Mouse (Mus musculus): ENCODE measurements around the gene Pde6d. TPM values are rescaled to one million over a fixed set of nuclear protein-coding genes. Genes with fewer than 3 reads are reported as not detected.
A peak's percentile ranks its signal among the peaks of the same experiment; 100 is the strongest.
"Not testable (repeated sequence)": the region's sequence is repeated elsewhere in the genome, so short reads cannot be mapped to it uniquely, and the experiment has no call there.

Pde6d gene
- total RNA-seq, 4 experiments from 2014 or later, result 48.3 to 59.9 (median 53.5) TPM

DNA sequence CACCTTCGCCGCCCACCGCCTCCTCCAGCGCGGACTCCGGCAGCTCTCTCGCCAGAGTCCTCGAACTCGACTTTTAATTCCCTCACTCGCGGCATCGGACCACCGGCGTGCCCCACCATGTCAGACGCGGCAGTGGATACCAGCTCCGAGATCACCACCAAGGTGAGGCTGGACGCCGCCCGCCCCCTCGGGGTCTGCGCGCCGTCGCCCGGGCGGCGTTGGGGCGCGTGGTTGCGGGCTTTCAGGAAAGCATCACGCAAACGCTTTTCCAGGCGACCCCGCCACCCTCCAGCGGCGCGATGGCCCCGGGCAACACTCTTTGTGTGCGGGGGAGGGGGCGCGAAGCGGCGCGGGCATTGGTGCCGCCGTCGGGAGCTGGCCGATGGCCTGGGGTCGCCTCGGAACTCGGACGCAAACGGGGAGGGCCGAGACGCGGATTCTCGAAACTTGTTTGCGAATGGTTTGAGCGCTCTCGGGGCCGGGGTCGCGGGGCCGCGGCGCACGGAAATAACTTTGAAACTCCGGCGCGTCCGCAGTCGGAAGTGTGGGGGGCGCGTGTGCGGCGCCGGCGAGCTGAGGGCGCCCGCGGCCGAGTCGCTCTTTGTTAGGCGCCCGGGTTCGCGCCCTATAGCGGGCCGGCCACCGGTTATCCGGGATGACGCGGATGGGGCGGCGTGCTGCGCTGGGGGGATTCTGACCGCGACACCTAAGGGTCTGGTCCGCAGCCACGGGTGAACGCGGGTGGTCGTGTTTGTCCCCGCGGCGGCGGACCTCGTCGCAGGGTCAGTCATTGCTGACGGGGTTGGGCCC is 55.4 kb downstream of the Pde6d start:
- no peak for DNase-seq (ENCODE audit: low spot score in 2 of 2)

DNA sequence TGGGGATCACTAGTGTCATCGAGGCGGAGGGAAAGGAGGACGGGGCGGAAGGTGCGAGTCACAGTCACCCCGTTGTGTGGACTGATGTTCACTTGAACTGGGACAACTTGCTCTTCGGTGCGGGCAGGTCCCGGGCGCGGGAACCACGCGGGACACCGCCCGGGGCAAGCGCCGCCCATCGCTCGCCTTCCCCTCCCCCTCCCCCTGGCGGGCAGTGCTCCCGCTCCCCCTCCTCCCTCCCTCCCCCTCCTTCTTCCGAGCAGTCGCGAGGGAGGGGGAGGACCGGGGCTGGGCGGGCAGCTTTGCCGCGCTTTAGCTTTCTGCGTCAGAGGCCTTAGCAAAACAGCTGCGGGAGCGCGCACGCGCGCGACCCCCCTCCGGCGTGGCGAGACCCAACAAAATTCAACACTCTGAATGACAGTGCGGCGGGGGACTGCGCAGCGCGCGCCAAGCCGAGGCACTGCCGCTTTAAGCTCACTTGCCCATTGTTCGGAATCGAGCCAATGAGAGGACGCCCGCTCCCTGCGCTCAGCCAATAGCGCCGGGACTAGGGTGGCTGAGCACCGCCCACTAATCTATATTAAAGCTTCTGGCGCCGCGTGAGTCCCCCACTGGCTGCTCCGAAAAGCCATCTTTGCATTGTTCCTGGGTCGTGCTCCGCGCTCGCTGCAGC is 56.2 kb downstream of the Pde6d start, which contains the start of gene Ptma:
Ptma (plus strand) TSS at position 611 of the 673 bp plus-strand sequence.
- DNase-seq (ENCODE audit: low spot score in 2 of 2), result peak; percentile 98 to 100

DNA sequence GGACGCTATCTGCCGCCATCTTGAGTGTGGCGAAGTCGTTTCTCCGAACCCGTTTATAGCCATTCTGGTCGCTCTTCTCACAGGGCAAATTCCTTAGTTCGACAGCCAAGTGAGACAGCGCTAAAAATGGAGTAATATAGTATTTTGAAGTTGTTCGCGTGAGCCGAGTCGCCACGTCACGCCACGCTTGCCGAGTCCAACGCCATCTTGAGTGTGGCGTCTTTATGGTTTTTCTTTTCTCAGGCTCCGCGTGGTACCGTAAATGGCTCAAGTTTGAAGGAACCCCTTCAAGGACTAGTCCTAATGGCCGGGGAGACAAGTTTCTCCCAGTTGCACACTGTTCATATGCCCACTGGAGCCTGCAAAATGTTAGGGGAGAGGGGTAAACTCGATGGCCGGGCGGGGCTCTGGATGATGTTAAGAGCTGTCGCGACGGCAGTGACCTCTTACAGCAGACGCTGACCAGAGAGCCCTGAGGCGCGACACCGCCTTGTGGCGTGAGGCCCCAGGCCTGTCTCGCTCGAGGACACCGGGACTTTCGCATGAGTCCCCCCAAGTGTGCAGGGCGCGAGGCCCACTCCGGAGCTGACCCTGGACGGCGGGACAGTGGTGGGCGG is 56.8 kb downstream of the Pde6d start:
- peak; percentile 81 to 84 for DNase-seq (ENCODE audit: low spot score in 2 of 2)

DNA sequence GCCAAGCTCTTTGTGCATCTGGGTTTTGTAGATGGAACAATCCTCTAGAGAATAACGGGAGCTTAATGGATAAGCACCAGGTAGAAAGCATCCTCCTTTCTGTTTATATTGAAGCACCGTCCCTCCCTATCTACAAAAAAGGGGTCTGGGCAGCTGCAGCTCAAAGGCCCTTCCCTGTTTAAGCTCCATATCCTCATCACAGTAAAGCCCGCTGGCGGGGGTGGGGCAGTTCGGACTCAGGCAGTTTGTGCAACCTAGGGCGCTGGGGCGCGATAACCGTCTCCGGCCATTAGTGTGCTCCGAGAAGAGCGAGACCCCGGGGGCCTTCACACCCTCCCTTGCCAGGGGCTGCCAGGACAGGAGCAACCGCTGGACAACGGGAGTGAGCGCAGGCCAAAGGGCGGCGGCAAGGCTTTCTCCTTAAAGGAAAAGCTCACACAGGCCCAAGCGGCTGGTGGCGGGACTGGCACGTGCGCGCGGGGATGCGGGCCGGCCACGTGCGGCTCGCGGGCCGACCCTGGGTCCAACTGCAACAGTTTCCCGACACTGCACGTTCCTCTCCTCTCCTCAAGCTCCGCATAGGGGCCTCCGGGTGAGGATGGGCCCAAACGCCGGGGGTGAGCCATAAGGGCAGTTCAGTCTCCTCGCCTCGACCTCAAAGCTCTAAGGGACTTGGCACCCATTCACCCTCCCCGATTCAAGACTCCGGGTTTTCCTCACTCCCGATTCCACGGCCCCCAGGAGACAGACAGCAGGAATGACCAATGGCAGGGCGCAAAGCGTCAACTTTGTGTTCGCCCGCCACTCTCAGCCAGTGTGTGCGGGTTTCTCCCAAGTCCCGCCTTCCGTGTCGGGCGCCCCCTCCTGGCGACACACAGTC is 57.6 kb downstream of the Pde6d start:
- peak; percentile 99 to 100 for DNase-seq (ENCODE audit: low spot score in 2 of 2)

DNA sequence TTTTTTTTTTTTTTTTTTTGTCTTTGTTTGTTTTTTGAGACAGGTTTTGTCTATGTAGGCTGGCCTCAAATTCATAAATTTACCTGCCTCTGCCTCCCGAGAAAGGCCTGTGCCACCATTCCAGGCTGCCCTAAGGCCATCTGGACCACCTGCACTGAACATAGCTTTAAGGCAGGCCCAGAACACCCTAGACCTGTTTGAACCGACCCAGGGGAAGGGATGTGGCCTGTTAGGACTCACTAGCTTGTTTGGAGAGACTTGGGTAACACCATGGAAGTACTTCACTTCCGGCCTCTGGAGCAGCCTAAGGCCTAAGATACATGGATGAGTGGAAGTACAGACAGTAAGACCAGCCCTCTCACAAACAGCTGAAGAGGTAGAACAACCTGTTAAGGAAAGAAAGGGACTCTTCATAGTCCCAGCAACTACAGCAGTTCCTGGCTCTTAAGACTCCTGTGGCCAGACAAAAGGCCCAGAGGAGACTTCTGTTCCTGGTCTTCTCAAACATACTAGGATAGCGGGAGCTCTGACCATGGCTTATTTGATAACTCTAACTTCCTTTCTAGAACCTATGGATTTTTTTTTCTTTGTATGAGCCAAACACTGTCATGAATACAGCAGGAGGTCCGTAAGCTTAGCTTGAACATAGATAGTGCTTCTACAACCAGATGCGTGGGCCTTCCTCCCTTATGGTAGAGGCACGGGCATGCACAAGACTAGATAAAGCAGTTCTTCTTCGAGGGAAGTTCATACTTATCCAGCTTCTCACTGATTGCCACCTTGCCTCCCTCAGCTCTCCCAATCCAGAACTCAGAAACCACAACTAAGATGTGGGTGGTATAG is 58.4 kb downstream of the Pde6d start:
- no peak for DNase-seq (ENCODE audit: low spot score in 2 of 2)

DNA sequence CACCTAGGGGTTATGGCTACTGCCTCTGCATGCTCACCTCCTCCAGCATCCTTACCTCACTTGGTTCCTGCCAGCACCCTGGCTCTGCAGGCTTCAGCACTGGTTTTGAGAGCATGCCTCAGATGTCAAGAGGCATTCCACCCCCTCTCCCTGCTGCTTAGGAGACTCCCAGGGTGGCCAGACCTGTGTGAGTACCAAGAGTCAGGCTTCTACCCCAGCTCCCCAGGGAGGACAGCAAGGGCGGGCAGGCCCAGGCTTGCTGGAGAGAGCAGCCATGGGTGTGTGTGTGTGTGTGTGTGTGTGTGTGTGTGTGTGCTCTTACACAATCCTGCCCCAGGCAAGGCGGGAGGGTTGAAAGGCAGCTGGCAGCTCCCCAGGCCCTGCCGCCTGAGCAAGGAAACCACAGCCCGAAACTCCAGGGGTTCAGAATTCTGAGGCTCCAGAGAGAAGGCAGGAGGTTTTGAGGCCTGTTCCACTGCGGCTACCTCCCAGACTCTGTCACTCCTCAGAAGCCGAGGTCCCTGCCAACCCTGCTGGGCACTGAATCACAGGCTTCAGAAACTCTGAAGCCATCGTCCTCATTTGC is 60.0 kb downstream of the Pde6d start:
- no peak for DNase-seq (ENCODE audit: low spot score in 2 of 2)

DNA sequence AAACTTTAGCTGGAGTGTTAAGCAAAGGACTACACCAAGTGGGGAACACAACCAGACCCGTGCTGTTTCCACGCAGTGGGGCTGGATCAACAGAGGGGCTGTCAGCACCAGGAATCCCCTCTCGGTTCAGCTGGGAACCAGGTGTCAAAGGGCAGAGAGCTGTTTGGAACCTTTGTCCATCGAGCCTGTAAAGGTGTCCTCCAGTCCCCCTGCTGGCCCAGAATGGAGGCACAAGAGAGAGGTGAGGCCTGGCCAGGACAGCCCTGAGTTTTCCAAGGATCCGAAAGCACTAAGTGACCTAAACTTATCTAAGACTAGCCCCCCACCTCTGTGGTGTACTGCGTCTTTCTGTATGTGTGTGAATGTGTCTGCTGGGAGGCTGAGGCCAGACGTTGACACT is 62.1 kb downstream of the Pde6d start:
- DNase-seq (ENCODE audit: low spot score in 2 of 2), result no peak

DNA sequence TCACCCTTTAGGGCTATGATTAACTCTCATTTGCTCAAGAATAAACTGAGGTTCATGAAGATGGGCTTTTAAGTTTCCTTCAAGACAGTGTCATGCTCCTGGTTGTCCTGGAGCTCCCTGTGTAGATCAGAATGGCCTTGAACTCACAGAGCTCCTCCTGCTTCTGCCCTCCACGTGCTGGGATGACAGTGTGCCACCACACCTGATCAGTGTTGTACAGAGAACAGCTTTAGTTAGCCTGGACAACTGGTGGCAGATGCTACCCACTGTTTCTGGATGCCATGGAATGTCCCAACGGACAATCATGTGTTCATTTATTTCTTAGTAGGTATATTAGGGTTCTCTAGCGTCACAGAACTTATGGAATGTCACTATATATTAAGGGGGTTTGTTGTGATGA is 65.4 kb downstream of the Pde6d start:
- DNase-seq (ENCODE audit: low spot score in 2 of 2), result no peak

DNA sequence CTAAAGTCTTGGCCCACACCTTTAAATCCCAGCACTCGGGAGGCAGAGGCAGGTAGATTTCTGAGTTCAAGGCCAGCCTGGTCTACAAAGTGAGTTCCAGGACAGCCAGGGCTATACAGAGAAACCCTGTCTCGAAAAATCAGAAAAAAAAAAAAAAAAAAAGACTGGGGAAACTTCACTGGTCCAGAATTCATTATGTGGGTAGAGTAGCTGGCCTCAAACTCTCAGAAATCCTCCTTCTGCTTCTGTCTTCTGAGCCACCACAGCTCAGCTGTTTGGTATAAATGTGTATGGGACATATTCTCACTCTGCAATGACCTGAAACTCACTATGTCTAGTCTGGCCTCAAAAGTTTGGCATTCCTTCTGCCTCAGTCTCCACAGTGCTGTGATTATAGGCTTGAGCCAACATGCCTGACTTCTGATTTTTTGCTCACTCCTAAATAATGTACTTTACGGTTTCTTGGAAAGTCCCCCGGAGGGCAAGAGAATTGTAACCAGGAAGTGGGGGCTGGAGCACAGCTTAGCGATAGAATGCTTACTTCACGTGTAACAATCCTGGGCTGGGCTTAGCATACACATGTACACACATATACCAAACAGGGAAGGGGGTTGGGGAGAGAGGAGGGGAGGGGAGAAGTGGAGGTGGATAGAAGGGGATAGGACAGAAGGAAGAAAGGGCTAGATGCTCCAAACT is 66.6 kb downstream of the Pde6d start:
- no peak for DNase-seq (ENCODE audit: low spot score in 2 of 2)

DNA sequence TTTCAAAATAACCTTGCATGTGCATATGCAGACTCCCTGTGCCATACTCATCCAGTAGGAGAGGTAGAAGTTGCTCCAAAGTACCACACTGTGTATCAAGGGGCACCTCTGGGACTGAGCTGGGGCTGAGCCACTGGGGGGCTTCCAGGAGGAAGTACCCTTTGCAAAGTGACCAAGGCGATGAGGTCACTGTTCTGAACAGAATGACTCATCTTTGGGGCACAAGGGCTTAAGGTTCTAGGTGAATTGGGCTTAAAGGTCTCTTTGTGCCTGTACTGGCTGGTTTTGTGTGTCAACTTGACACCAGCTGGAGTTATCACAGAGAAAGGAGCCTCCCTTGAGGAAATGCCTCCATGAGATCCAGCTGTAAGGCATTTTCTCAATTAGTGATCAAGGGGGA is 69.4 kb downstream of the Pde6d start:
- not testable (repeated sequence) for DNase-seq (ENCODE audit: low spot score in 2 of 2)

DNA sequence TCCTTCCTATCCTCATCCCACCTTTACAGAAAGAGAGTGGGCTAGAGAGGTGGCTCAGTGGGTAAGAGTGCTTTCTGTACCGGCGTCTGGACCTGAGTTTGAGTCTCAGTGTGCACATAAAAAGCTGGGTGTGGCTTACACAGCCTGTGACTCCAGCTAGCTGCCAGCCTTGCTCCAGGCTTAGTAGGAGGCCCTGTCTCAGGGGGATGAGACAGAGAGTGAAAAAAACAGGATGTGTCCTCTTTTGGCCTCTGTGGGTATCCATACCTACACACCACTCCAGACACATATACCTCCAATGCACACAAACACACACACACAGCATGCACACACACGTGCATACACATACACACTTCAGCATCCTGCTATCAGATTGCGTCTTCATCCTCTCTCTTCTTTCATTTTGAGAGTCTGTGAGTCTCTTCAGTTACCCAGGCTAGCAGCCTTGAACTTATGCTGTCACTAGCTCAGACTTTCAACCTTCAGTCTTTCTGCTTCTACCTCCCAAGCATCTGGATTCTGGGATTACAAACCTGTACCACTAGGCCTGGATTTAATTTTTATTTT is 70.2 kb downstream of the Pde6d start:
- no peak for DNase-seq (ENCODE audit: low spot score in 2 of 2)

DNA sequence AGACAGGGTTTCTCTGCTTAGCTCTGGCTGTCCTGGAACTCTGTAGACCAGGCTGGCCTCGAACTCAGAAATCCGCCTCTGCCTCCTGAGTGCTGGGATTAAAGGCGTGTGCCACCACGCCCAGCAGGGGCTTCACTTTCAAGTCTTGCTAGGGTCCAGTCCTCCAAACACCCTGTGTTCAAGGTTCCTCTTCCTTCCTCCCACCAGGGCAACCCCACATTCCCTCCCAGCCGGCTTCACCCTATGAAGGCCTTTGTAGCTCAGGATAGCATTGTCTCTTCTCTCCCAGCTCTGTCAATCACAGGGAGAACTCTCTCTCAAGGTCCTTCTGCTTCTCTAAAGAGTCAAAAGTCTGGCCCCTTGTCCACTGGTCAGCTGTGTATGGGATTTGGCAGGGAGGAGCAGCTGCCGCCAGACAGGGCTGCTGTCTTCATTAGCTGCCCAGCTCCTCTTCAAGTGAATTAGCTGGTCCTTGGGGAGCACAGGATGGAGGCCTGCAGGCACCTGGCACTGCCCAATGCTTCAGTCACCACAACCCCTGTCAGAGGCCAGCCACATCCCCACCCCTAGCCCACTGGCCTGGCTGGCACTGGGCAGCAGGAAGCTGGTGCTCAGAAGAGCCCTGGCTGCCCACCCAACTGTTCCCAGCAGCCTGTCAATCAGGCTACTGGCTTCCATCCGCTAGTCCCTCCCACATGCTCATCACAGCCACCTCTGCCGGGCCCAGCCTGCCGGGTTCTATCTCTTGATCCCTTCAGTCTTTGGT is 71.6 kb downstream of the Pde6d start:
- DNase-seq (ENCODE audit: low spot score in 2 of 2), result no peak

DNA sequence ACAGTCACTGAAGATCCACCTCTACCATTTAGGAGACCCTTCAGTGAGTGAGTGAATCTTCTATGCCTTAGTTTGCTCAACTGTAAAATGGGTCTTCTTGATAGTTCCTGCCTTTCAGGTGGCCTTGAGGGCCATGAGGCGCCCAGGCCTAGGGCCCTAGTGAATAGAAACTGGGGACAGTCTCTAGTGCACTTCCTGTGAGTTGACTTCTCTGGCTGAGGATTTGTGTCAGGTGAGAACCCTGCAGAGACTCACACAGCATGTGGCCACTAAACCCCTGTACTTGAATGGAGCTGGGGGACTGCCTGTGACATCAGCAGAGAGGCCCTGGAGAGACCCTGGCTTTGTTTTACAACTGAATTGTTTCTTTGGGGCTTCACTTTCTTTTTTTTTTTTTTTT is 72.2 kb downstream of the Pde6d start:
- DNase-seq (ENCODE audit: low spot score in 2 of 2), result no peak

DNA sequence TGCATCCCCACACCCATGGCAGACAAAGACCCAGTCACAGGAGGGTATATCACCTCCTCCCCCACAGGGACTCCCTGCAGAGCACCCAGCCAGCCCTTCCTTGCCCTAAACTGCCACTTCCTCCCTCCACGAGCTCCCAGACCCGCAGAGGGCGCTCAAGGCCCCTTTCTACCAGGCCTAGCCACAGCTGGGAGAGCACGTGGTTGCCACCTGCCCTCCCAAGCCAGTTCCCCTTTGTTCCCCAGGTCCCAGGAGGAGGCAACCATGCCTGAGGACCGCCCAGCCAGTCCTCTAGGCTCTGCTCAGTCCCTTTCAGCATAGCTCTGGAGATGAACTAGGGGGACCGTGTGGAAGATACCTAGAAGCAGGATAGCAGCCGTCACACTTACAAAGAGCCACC is 73.0 kb downstream of the Pde6d start:
- peak in 1 of 2 experiments; percentile 74 for DNase-seq (ENCODE audit: low spot score in 2 of 2)

DNA sequence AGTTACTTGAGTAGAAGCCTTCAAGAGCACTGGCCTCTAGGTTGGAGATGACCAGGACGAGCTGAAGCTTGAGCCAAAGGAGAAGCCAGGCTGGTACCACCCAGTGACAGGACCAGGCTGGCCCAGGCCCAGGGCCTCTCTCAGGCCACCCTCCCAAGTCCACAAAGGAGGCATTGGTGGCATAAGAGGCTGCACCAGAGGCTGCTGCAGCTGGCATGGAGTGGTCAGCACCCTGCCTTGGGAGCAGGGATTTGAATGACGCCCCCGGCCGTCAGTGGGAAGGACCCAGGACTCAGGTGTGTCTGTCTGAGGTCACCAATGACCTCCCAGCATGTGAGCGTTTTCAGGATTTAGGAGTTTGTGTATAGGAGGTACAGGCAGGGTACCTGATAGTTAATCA is 74.6 kb downstream of the Pde6d start:
- DNase-seq (ENCODE audit: low spot score in 2 of 2), result peak in 1 of 2 experiments; percentile 60

DNA sequence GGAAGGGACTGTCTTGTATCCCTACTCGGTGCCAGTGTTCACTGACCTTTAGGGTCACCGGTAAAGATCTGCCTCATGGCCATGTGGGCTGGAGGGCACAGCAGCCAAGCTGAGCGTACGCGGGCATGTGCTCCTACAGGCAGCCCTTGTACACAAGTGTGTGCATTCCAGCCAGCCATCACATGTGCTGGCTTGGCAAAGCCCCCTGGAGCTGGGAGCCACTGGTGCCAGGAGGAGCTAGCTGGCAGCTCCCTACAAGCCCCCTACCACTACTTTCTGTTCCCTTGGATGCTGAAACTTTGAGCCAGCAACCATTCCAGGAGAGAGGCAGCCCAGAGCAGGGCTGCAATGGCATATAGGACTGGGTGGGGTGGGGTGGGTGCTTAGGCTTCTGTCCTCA is 76.0 kb downstream of the Pde6d start:
- DNase-seq (ENCODE audit: low spot score in 2 of 2), result no peak

DNA sequence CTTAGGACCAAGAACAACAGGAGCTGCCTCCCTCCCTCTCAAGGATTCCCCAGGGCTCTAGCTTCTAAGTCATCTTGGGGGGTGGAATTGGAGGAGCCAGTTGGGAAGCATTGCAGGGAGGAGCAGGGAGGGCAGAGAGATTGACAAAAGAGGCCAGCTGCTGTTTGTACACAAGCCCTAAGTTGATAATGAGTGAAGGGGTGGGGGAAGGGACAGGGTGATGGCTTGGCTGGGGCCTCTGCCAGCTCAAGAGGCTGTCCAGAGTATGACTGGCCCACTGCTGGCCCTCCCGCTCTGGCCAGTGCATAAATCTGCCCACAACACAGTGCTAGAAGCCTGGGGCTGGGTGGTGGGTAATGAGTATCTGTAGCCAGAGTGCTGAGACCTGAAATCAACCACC is 77.0 kb downstream of the Pde6d start:
- DNase-seq (ENCODE audit: low spot score in 2 of 2), result peak in 1 of 2 experiments; percentile 77

DNA sequence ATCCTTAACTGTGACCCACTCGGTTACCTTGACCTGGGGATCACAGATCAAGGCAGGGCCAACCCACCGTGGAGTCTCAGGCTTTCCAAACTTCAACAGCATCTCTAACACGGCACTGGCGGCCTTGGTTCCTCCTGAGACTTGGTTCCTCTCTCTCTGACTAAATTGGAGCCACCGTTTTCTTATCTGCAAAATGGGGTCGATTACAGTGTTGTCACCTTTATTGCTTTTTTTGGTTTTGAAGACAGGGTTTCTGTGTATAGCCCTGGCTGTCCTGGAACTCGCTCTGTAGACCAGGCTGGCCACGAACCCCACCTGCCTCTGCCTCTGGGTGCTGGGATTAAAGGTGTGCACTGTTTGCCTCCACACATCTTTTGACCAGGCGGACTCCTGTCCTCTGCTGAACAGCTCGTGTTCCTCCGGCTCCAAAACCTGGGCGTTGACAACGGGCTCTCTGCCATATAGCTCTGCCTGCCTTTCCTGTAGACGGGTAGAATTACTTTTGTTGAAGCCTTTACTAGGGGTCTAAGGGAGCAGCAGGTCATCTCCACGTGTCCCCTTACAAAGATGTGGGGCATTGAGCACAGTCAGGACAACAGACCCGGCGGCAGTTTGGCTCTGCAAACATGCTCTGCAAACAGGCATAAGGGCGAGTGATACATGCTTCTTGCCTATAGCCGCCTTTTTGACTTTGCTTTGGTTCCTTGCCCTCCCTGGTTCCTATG is 77.6 kb downstream of the Pde6d start:
- DNase-seq (ENCODE audit: low spot score in 2 of 2), result no peak

Measured in left cerebral cortex, adult 8-10 months (tissue).